Mouse (Mus musculus): ENCODE results near the gene Gm1113.
A peak's percentile ranks its signal among the peaks of the same experiment; 100 is the strongest.

Gm1113 gene

DNA sequence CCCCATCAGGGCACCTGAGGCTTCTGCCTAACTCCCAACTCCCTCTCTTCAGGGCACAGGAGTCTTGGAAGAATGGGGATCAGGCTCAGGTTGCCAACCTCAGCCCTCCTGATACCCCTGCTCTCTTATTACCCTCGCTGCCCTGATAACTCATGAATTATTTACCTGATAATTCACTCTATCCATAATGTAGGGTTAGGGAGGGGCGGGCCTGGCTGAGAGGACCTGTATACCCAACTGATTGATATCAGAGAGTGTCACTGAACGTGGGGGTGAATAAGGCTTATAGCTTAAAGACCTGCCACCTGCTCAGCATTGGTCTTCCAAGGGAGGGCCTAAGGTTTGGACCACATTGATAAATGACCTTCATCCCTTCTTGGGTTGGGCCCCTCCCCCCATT is at the start of gene Gm1113:
TSS of gene Gm1113 (minus strand) at position 101 of the 400 bp plus-strand sequence.
- no peak for DNase-seq (ENCODE audit: low spot score)

GRCm38 (mm10) chr9:35564536-35565240 is 46.6 kb upstream of the Gm1113 start:
- no peak for DNase-seq (ENCODE audit: low spot score)

DNA sequence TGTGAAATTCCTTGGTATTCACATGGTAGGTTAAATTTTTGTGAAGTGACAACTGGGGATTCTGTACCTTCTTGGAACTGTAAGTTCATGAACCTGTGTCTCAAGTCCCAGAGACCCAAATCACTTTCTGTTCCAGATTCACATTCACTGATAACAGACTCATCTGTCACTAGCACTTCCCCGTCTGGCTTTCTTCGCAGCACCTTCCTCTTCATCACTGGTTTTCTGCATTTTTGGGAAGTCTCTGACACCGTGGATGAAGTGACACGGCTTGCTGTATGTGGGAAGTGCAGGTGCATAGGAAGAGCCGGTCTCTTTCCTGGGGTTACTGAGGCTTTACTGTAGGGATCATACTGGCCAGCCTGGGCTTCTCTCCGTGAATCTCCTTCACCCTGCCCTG is 43.5 kb upstream of the Gm1113 start:
- no peak for DNase-seq (ENCODE audit: low spot score)

- DNase-seq (ENCODE audit: low spot score), result no peak
Measured at GRCm38 (mm10) chr9:35561076-35561475, 43.0 kb upstream of the Gm1113 start.

DNA sequence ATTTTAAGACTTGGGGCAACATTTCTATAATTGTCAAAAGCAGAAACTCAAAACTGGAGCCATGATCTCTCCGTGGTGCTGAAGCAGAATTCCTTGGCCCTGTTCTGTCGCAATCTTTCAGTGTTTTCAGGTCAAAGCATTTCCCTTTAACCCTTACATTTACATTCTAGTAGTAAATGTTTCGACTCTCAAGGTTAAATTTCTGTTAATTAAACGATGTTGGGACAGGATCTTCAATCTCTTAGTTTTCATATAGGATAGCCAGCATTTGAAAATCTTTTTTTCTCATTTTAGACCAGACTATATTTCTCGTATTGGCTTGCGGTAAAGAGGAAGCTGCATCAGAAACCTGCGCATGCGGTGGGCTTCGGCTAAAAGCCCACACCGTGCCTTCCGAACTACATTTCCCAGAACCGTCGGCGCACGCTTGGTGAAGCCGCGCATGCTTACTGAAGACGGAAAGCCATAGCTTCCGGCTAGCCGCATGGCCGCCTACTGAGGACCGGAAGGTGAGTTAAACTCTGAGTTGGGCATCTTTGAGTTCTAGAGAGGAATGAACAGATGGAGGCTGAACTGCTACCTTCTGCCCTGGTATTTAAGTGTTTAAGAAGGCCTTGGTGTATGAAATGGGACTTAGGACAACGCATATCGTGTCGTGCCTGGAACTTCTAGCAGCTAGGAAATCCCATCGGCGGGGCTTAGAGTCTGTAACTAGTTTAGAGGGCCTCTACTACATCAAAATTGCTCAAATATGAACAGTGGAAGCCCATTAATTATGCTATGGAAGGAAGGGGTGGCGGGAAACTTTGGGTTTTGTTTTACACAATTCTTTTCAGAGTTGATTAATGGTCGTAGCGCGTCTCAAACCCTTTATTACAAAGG is 41.2 kb upstream of the Gm1113 start:
- peak; percentile 83 for DNase-seq (ENCODE audit: low spot score)

DNA sequence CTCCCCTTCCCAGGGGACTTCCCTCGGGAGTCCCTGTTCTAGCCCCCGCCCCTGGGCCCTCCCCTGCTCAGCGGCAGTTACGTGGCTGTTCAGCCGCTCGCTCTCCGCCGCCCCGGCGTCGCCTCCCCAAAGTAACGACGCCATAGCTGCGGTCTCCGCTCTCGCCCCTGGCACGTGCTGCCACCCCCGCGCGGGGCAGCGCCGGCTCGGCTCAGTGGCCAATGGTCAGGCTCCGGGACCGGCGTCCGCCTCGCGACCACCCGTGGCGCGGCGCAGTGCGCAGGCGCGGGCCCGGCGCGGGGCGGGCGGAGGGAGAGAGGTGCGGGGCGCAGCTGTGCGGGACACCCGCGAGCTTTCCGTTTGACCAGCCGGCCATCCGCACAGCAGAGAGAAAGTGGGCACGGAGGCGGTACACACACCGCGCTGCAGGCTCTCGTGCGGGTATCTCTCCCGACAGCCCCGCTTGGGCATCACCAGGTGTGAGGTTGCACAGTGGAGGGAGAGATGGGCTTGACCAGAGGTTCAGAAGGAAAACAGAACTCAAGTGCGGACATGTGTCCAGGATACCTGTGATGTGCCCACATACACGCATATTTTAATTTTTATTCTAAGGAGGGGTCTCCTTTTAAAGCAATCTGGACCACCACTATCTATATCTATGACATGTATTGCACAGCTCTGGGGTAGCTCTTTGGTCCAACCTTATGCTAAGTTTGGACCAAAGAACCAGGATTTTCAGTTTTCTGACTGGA is 40.4 kb upstream of the Gm1113 start, which contains the start of the genes Ddx25 and Pus3:
TSS of gene Ddx25 (minus strand) at position 272 of the 752 bp plus-strand sequence.
TSS of gene Pus3 (plus strand) at position 339 of the 752 bp plus-strand sequence.
- peak; percentile 39 for DNase-seq (ENCODE audit: low spot score)

GRCm38 (mm10) chr9:35556494-35557102 is 38.5 kb upstream of the Gm1113 start:
- DNase-seq (ENCODE audit: low spot score), result no peak

DNA sequence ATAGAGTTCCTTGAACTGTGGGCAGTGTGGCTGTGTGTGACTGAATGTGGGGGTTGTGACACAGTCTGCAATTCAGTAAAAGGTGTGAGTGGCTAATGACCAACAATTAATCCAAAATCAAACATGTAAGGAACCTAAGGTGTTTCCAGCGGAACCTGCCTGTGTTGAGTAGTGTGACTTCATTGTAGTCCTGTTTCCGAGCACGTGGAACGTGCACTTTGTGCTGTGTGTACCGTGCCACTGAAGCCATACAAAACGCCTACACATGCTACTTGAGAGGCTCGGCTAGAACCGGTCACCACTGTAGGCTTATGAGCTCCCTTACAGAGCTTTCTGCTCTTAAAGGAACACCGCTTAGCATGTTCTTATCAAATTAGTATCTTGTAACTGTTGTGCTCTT is 30.4 kb upstream of the Gm1113 start:
- no peak for DNase-seq (ENCODE audit: low spot score)

GRCm38 (mm10) chr9:35546745-35547144 is 28.7 kb upstream of the Gm1113 start:
- DNase-seq (ENCODE audit: low spot score), result peak; percentile 13

GRCm38 (mm10) chr9:35545704-35546103 is 27.6 kb upstream of the Gm1113 start:
- no peak for DNase-seq (ENCODE audit: low spot score)

DNA sequence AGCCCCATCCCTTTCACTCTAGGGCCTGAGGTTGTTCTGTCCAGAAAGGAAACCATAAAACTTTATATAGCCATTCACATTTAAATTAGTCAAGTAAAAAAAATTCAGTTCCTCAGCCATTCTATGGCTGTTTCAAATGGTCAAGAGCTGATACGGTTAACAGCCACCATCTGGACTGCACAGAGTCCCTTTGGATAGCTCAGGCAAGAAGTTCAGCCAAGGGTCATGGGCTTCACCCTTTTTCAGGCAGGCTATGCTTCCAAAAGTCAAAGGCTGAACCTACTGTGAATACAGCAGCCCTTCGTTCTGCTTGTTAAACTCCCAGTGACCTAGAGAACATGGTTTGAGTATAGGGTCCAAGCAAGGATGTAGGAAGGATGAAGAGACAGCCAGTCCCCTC is 26.6 kb upstream of the Gm1113 start:
- DNase-seq (ENCODE audit: low spot score), result no peak

GRCm38 (mm10) chr9:35543099-35543860 is 25.2 kb upstream of the Gm1113 start:
- no peak for DNase-seq (ENCODE audit: low spot score)

GRCm38 (mm10) chr9:35541941-35542340 is 23.9 kb upstream of the Gm1113 start:
- no peak for DNase-seq (ENCODE audit: low spot score)

GRCm38 (mm10) chr9:35541488-35541887 is 23.4 kb upstream of the Gm1113 start:
- DNase-seq (ENCODE audit: low spot score), result peak; percentile 71

- DNase-seq (ENCODE audit: low spot score), result no peak
Measured at GRCm38 (mm10) chr9:35541024-35541423, 23.0 kb upstream of the Gm1113 start.

DNA sequence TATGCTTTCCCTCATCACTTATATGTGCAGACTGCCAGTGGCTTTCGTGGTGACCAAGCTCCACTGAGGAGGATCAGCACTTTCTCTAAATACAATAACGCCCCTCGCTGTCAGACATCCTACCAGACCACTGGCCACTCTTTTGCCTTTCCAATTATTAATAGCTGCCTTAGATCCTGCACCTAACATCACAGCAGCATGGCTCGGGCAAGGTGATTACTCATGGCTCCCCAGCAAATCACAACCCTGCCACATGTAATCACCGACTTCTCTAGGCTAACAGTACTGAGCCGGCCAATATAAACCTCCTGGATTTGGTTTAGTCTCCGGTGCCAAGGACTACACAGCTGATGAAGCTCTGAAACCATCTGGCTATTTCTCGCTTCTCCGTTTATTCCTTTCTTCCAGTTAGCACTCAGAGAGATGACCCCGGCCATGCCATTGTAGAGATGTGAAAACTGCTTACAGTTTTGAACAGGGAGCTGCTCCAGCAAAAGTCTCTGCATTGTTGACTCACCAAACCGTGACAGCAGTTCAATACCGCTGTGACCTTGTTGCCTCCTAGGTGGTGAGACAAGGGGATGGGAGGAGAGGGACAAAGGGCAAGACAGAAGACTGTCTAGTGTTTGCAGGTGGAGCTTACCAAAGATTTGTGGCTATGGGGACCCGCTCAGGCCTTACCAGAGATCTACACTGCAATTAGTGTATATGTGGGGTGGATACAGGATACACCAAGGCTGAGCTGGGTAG is 21.1 kb upstream of the Gm1113 start:
- DNase-seq (ENCODE audit: low spot score), result no peak

- no peak for DNase-seq (ENCODE audit: low spot score)
Measured at GRCm38 (mm10) chr9:35535876-35536275, 17.8 kb upstream of the Gm1113 start.

DNA sequence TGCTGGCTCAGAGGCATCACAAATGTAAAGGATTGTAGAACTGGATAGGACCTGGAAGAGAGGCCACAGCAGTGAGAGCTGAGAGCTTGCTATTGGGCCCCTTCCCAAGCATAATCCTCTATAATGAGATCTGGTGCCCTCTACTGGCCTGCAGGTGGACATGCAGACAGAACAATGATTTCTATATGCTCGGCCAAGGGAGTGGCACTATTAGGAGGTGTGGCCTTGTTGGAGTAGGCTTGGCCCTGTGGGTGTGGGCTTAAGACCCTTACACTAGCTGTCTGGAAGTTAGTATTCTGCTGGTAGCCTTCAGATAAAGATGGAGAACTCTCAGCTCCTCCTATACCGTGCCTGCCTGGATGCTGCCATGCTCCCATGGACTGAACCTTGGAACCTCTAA is 17.0 kb upstream of the Gm1113 start:
- peak; percentile 56 for DNase-seq (ENCODE audit: low spot score)

- no peak for DNase-seq (ENCODE audit: low spot score)
Measured at GRCm38 (mm10) chr9:35533266-35533665, 15.2 kb upstream of the Gm1113 start.

DNA sequence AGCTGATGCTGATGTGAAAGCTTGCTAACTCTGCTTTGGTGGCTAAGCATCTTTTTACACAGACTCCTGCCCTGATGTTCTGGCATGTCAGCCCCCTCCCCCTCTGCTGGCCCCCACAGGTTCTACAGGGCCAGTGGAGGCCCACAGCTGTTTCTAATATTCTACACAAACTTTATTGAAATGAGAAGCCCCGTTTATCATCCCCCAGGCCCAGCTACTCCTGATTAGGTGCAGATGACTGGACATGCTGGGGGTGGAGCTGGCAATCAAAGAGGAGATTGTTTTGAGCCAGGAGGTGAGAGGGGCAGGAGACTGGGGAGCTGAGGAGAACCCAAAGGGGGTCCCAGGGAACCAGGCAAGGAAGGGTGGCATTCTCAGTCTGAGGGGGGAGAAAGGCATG is 11.7 kb upstream of the Gm1113 start:
- DNase-seq (ENCODE audit: low spot score), result no peak
